Mouse (Mus musculus): Measurements from ENCODE around the gene Tor1a.

DNA sequence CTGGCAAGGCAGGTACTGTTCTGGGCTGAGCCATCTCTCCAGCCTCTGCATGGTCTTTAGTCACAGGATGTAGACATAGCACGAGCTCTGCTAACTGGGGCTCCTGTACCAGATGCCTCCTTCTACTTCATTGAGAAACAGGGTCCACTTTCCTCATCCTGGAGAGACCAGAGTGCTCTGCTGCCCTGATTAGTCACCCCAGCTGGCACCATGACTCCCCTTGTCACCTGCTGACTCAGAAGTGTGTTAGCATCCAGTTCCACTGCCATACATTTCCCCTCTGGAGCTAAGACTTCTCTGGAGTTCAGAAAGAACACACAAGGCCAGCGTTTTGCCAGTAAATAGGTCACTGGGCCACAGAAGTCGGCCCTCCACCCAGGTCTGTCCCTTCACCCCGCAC lies 42.6 kb downstream of the Tor1a start:
- TF ChIP-seq CTCF (IDR thresholded peaks at IDR 0.05; ENCODE audit: low read depth) (no peak), EP300 (IDR thresholded peaks at IDR 0.05; ENCODE audit: low read depth) (no peak)
